Mouse (Mus musculus) CH12.LX (cell line): ENCODE results near the gene Nid2. TPM values are rescaled to one million over a fixed set of nuclear protein-coding genes. Genes with fewer than 3 reads are reported as not detected.

ENCODE experiments used
- DNase-seq: peaks from one replicate; pipeline ENCODE4 v3.0.0-alpha.2; 2013; ENCODE audit errors: extremely low read depth
- H3K27ac ChIP-seq: 2 replicates; pipeline ENCODE4 v1.5.1; 2012; ENCODE audit warnings: low read depth, mild to moderate bottlenecking, control low read depth, moderate library complexity; ENCODE audit not compliant: insufficient read depth
- H3K27me3 ChIP-seq: replicated peaks from 2 replicates; pipeline ENCODE3; 2012; ENCODE audit warnings: inconsistent platforms
- H3K36me3 ChIP-seq, 2 experiments: replicated peaks in 1 of 2; 2 replicates each; pipeline versions ENCODE3 to v1.6.1; 2012; ENCODE audit warnings: inconsistent platforms in 1 of 2, low read length in 1 of 2, mild to moderate bottlenecking in 1 of 2, mixed read lengths in 1 of 2, moderate library complexity in 1 of 2; ENCODE audit not compliant: control insufficient read depth in 1 of 2, insufficient read depth in 1 of 2
- H3K4me1 ChIP-seq, 2 experiments: 2 replicates each; pipeline ENCODE4 v1.6.1; 2012; ENCODE audit warnings: inconsistent platforms in 1 of 2, moderate library complexity in 1 of 2; ENCODE audit not compliant: insufficient read depth in 2 of 2, control insufficient read depth in 1 of 2
- H3K4me2 ChIP-seq: 2 replicates; pipeline ENCODE4 v1.6.1; 2012; ENCODE audit warnings: low read depth, mild to moderate bottlenecking, control low read depth; ENCODE audit not compliant: poor library complexity, insufficient read depth, severe bottlenecking
- H3K4me3 ChIP-seq, 3 experiments: fragments of 150-350 bp in 1 of 3; sonication (generic) in 1 of 3; replicated peaks in 1 of 3; 2 replicates each; pipeline versions ENCODE3 to v1.5.1; 2011 to 2012; ENCODE audit warnings: low read depth in 2 of 3, low read length in 2 of 3, mild to moderate bottlenecking in 2 of 3, moderate library complexity in 2 of 3, control low read depth in 1 of 3, improper control_type of control experiment in 1 of 3, inconsistent platforms in 1 of 3, mixed read lengths in 1 of 3; ENCODE audit not compliant: poor library complexity in 1 of 3
- H3K79me2 ChIP-seq: replicated peaks from 2 replicates; pipeline ENCODE4 v1.6.1; 2012; ENCODE audit warnings: mild to moderate bottlenecking, moderate library complexity; ENCODE audit not compliant: control insufficient read depth, poor library complexity, insufficient read depth, severe bottlenecking; ENCODE audit errors: extremely low read depth
- H3K9ac ChIP-seq: 2 replicates; pipeline ENCODE4 v1.6.1; 2012; ENCODE audit warnings: low read depth, mild to moderate bottlenecking, control low read depth, moderate library complexity; ENCODE audit not compliant: insufficient read depth
- H3K9me3 ChIP-seq: replicated peaks from 2 replicates; pipeline ENCODE3; 2012; ENCODE audit warnings: low read length, inconsistent platforms, mixed read lengths
- BHLHE40 ChIP-seq: IDR thresholded peaks from 2 replicates; pipeline ENCODE4 v1.6.1; 2011; ENCODE audit warnings: mild to moderate bottlenecking, low read depth, low read length, improper control_type of control experiment
- CHD2 ChIP-seq: IDR thresholded peaks from 2 replicates; pipeline ENCODE4 v1.6.1; 2011; ENCODE audit warnings: low read length, improper control_type of control experiment
- CTCF ChIP-seq, 2 experiments: IDR thresholded peaks in 1 of 2; conservative IDR thresholded peaks in 1 of 2; 2 replicates each; pipeline ENCODE4 v1.5.1; 2011 to 2012; ENCODE audit warnings: low read depth in 2 of 2, low read length in 2 of 2, improper control_type of control experiment in 1 of 2, inconsistent platforms in 1 of 2, mild to moderate bottlenecking in 1 of 2, moderate library complexity in 1 of 2
- ETS1 ChIP-seq: conservative IDR thresholded peaks from 2 replicates; pipeline ENCODE4 v1.6.1; 2012; ENCODE audit warnings: low read depth, mild to moderate bottlenecking, inconsistent platforms, low read length, improper control_type of control experiment, moderate library complexity
- GABPA ChIP-seq: IDR thresholded peaks from 2 replicates; pipeline ENCODE4 v1.6.1; 2012; ENCODE audit warnings: low read depth, low read length, improper control_type of control experiment, inconsistent platforms; ENCODE audit not compliant: insufficient replicate concordance
- IRF4 ChIP-seq: IDR thresholded peaks from 2 replicates; pipeline ENCODE4 v1.6.1; 2014; ENCODE audit warnings: low read depth, mild to moderate bottlenecking, inconsistent platforms, low read length, improper control_type of control experiment
- JUND ChIP-seq: conservative IDR thresholded peaks from 2 replicates; pipeline ENCODE4 v1.6.1; 2011; ENCODE audit warnings: low read depth, low read length, improper control_type of control experiment
- MEF2A ChIP-seq: IDR thresholded peaks from 2 replicates; pipeline ENCODE4 v1.6.1; 2014; ENCODE audit warnings: low read depth, mild to moderate bottlenecking, inconsistent platforms, low read length, improper control_type of control experiment, borderline replicate concordance
- MYC ChIP-seq: IDR thresholded peaks from 2 replicates; pipeline ENCODE4 v1.6.1; 2011; ENCODE audit warnings: low read depth, mild to moderate bottlenecking, improper control_type of control experiment, low read length
- NELFE ChIP-seq: IDR thresholded peaks from 2 replicates; pipeline ENCODE4 v1.6.1; 2011; ENCODE audit warnings: low read depth, low read length, improper control_type of control experiment
- POLR2A ChIP-seq: IDR thresholded peaks from 2 replicates; pipeline ENCODE4 v1.6.1; 2011; ENCODE audit warnings: low read depth, mild to moderate bottlenecking, improper control_type of control experiment, low read length
- RAD21 ChIP-seq: IDR thresholded peaks from 2 replicates; pipeline ENCODE4 v1.6.1; 2011; ENCODE audit warnings: low read depth, mild to moderate bottlenecking, low read length, improper control_type of control experiment, moderate library complexity
- SIN3A ChIP-seq: IDR thresholded peaks from 2 replicates; pipeline ENCODE4 v1.6.1; 2012; ENCODE audit warnings: low read length, improper control_type of control experiment, inconsistent platforms
- SMC3 ChIP-seq: IDR thresholded peaks from 2 replicates; pipeline ENCODE4 v1.6.1; 2011; ENCODE audit warnings: low read depth, low read length, improper control_type of control experiment
- TBP ChIP-seq: conservative IDR thresholded peaks from 2 replicates; pipeline ENCODE4 v1.6.1; 2011; ENCODE audit warnings: low read depth, low read length, improper control_type of control experiment
- TCF12 ChIP-seq: IDR thresholded peaks from 2 replicates; pipeline ENCODE4 v1.6.1; 2014; ENCODE audit warnings: low read depth, mild to moderate bottlenecking, inconsistent platforms, low read length, improper control_type of control experiment
- USF2 ChIP-seq: conservative IDR thresholded peaks from 2 replicates; pipeline ENCODE4 v1.6.1; 2011; ENCODE audit warnings: low read depth, low read length, improper control_type of control experiment
- ZKSCAN1 ChIP-seq: IDR thresholded peaks from 2 replicates; pipeline ENCODE4 v1.6.1; 2012; ENCODE audit warnings: low read depth, inconsistent platforms, low read length, improper control_type of control experiment, borderline replicate concordance
- ZMIZ1 ChIP-seq: IDR thresholded peaks from 2 replicates; pipeline ENCODE4 v1.6.1; 2012; ENCODE audit warnings: low read depth, mild to moderate bottlenecking, inconsistent platforms, low read length, improper control_type of control experiment
- dilution Hi-C: fragments of 300-500 bp; cut with MboI; formaldehyde crosslinking; loops from 2 replicates; pipeline ENCODE4 v1.14.3; 2020; ENCODE audit warnings: low sequenced_read_pairs; ENCODE audit not compliant: extremely low pct_unique_long_range_greater_than_20kb, extremely low pct_ligation_motif_present
- in situ Hi-C: fragments of 300-500 bp; cut with MboI; formaldehyde crosslinking; loops from 3 replicates; pipeline ENCODE4 v1.14.3; 2019; ENCODE audit warnings: low sequenced_read_pairs, low pct_ligation_motif_present, low pct_unique_long_range_greater_than_20kb, mixed read lengths
- polyA plus RNA-seq: library from polyadenylated mRNA; unstranded; fragments of >175 nt; gene quantifications from 2 replicates; pipeline ENCODE4 v1.2.1, GENCODE M21; 2012; ENCODE audit warnings: low read depth; ENCODE audit not compliant: insufficient read length
- total RNA-seq, 2 experiments: library from RNA; depleted of rRNA; stranded (reverse); fragments of 300-350 nt in 1 of 2; fragments of >200 nt in 1 of 2; gene quantifications; 2 replicates each; pipeline ENCODE4 v1.2.3; 2012 to 2014

The Nid2 gene
- total and polyA plus RNA-seq, 3 experiments = 0.58 to 2.1 (median 1.3) TPM

GRCm38 (mm10) chr14:19709161-19709560, 41.9 kb upstream of the Nid2 start:
- H3K4me2 ChIP-seq = no peak overlapping the region
- dilution Hi-C loops = no loop called here
- no peaks in the 10 kb centered on the region for H3K36me3 ChIP-seq
- no peaks in the 10 kb centered on the region for H3K27me3 ChIP-seq
- no peak for DNase-seq
- H3K27ac ChIP-seq = no peak overlapping the region
- TF ChIP-seq TCF12 = no peak
- TF ChIP-seq POLR2A = no peak
- no peak for TF ChIP-seq JUND
- TF ChIP-seq GABPA = no peak
- TF ChIP-seq CTCF (conservative IDR thresholded peaks at IDR 0.05 in 1 of 2, IDR thresholded peaks at IDR 0.05 in 1 of 2; ENCODE audit: low read depth in 2 of 2, low read length in 2 of 2) = no peak
- TF ChIP-seq ZMIZ1 = no peak
- TF ChIP-seq, all 38 proteins: peak for 0
- H3K4me3 ChIP-seq = no peak overlapping the region
- H3K4me1 ChIP-seq = peaks cover 5 to 10% of the 10 kb centered on the region in 2 experiments; a peak in 3 of 4 replicates
- in situ Hi-C loops = loop anchor here (5.0 to 25.0 kb wide), 4 partner anchors 128 to 528 kb away; no protein-coding TSS in a partner anchor
- no peaks in the 10 kb centered on the region for H3K9me3 ChIP-seq
- H3K79me2 ChIP-seq = no peaks in the 10 kb centered on the region
- no peak overlapping the region for H3K9ac ChIP-seq

GRCm38 (mm10) chr14:19711771-19712170, 39.3 kb upstream of the Nid2 start:
- TF ChIP-seq ZKSCAN1 (no peak), ETS1 (no peak), SIN3A (no peak), POLR2A (no peak), NELFE (no peak), TBP (no peak), RAD21 (no peak), MEF2A (no peak), USF2 (no peak), ZMIZ1 (no peak)
- in situ Hi-C loops = loop anchor here (25.0 kb wide), 1 partner anchor 526 kb away; no protein-coding TSS in a partner anchor
- Histone ChIP-seq H3K36me3 (no peaks in the 10 kb centered on the region), H3K9me3 (no peaks in the 10 kb centered on the region), H3K4me2 (no peak overlapping the region), H3K4me1 (peaks cover 4 to 12% of the 10 kb centered on the region in 2 experiments; a peak in 3 of 4 replicates), H3K79me2 (no peaks in the 10 kb centered on the region), H3K9ac (no peak overlapping the region), H3K4me3 (no peak overlapping the region), H3K27ac (no peak overlapping the region), H3K27me3 (no peaks in the 10 kb centered on the region)
- DNase-seq = no peak
- dilution Hi-C loops = no loop called here

- Histone ChIP-seq H3K9ac (no peak overlapping the region), H3K27ac (no peak overlapping the region), H3K36me3 (no peaks in the 10 kb centered on the region), H3K27me3 (no peaks in the 10 kb centered on the region), H3K4me2 (no peak overlapping the region), H3K79me2 (no peaks in the 10 kb centered on the region), H3K9me3 (no peaks in the 10 kb centered on the region), H3K4me1 (peaks cover 2 to 11% of the 10 kb centered on the region in 2 experiments; a peak in 2 of 4 replicates), H3K4me3 (no peak overlapping the region)
- no peak for DNase-seq
- in situ Hi-C loops (loop anchor here (25.0 kb wide), 1 partner anchor 524 kb away; no protein-coding TSS in a partner anchor), dilution Hi-C loops (no loop called here)
- TF ChIP-seq CHD2 (no peak), BHLHE40 (no peak), MYC (no peak), ZMIZ1 (no peak), IRF4 (no peak), MEF2A (no peak), SMC3 (no peak), NELFE (no peak)
Observed at GRCm38 (mm10) chr14:19713067-19713466, 38.0 kb upstream of the Nid2 start.
